Mouse (Mus musculus) stomach, postnatal 0 days (tissue): ENCODE measurements around the gene Golph3. TPM values are rescaled to one million over a fixed set of nuclear protein-coding genes. Genes with fewer than 3 reads are reported as not detected.

ENCODE experiments used
- ATAC-seq: fragments of 200-750 bp; cut with Nextera tagmentation; 2 replicates; pipeline ENCODE4 v1.8.0; 2017; ENCODE audit not compliant: low FRiP score, low TSS enrichment
- DNase-seq: peaks from one replicate; pipeline ENCODE4 v3.0.0-alpha.2; 2016; ENCODE audit warnings: low spot score
- H3K27ac ChIP-seq: fragments of 300-500 bp; sonication (generic); replicated peaks from 2 replicates; pipeline ENCODE4 v1.5.1; 2014; ENCODE audit warnings: mild to moderate bottlenecking, control low read depth
- H3K27me3 ChIP-seq: fragments of 300-500 bp; sonication (generic); 2 replicates; pipeline ENCODE4 v1.6.1; 2014; ENCODE audit warnings: low read length; ENCODE audit not compliant: control insufficient read depth, insufficient read depth
- H3K36me3 ChIP-seq: fragments of 300-500 bp; sonication (generic); 2 replicates; pipeline ENCODE4 v1.6.1; 2014; ENCODE audit warnings: low read length, mixed read lengths; ENCODE audit not compliant: control insufficient read depth, insufficient read depth
- H3K4me1 ChIP-seq: fragments of 300-500 bp; sonication (generic); replicated peaks from 2 replicates; pipeline ENCODE4 v1.6.1; 2014; ENCODE audit warnings: antibody characterized with exemption; ENCODE audit not compliant: control insufficient read depth, insufficient read depth
- H3K4me2 ChIP-seq: fragments of 300-500 bp; sonication (generic); replicated peaks from 2 replicates; pipeline ENCODE4 v1.6.1; 2014; ENCODE audit warnings: low read depth, mild to moderate bottlenecking, control low read depth, moderate library complexity
- H3K4me3 ChIP-seq: fragments of 300-500 bp; sonication (generic); 2 replicates; pipeline ENCODE4 v1.5.1; 2014; ENCODE audit warnings: low read depth, low read length, control low read depth
- H3K9ac ChIP-seq: fragments of 300-500 bp; sonication (generic); 2 replicates; pipeline ENCODE4 v1.6.1; 2014; ENCODE audit warnings: mild to moderate bottlenecking, low read length, control low read depth, mixed read lengths
- H3K9me3 ChIP-seq: fragments of 300-500 bp; sonication (generic); 2 replicates; pipeline ENCODE4 v1.6.1; 2016; ENCODE audit warnings: low read length; ENCODE audit not compliant: control insufficient read depth
- CTCF ChIP-seq: IDR thresholded peaks from 2 replicates; pipeline ENCODE4 v1.5.1; 2016; ENCODE audit warnings: antibody characterized with exemption, low read depth, mild to moderate bottlenecking, moderate library complexity
- EP300 ChIP-seq: optimal IDR thresholded peaks from 2 replicates; pipeline ENCODE3; 2016; ENCODE audit warnings: antibody characterized with exemption
- WGBS: fragments of 180-500 bp; shearing (Covaris S2); extraction: QIAGEN DNeasy Blood & Tissue Kit; methylation state at CpG from one replicate; pipeline ENCODE4 v1.1.7; 2014; 5-methylcytosine and 5-hydroxymethylcytosine counted together
- polyA plus RNA-seq: library from polyadenylated mRNA; unstranded; fragments of >200 nt; fragmentation: Nextera tagmentation; extraction: Ambion mirVana; gene quantifications from 2 replicates; pipeline ENCODE4 v1.2.1, GENCODE M21; 2015

Gene Golph3
- polyA plus RNA-seq, 1 experiment from 2014 or later = 70.7 TPM

GRCm38 (mm10) chr15:12320441-12321090 lies 684 bp upstream of the Golph3 start:
- H3K9me3 ChIP-seq = no peaks in the 10 kb centered on the region
- peak overlapping the region; percentile 99 for H3K9ac ChIP-seq
- no peaks in the 10 kb centered on the region for H3K36me3 ChIP-seq
- no peak for TF ChIP-seq EP300
- no peak for TF ChIP-seq CTCF
- peak overlapping the region; percentile 98 for H3K27ac ChIP-seq
- H3K4me2 ChIP-seq = peak overlapping the region; percentile 91
- peak overlapping the region; percentile 100 for H3K4me3 ChIP-seq
- peaks cover 5% of the 10 kb centered on the region; the same call in 1 of the 2 replicates for H3K4me1 ChIP-seq
- no peaks in the 10 kb centered on the region for H3K27me3 ChIP-seq
- 2% methylated on average over 22 of the region's 22 CpGs for WGBS
- peak; percentile 49; the same call in 1 of the 2 replicates for ATAC-seq
- no peak for DNase-seq

- no peaks in the 10 kb centered on the region for H3K36me3 ChIP-seq
- peak within 1 kb of the TSS; percentile 100 for H3K4me3 ChIP-seq
- ATAC-seq (peak; percentile 36), DNase-seq (peak; percentile 58)
- H3K4me1 ChIP-seq = peaks cover 5% of the 10 kb centered on the region; the same call in 1 of the 2 replicates
- H3K4me2 ChIP-seq = peak within 1 kb of the TSS; percentile 91
- H3K9me3 ChIP-seq = no peaks in the 10 kb centered on the region
- under 1% methylated on average over 57 of the region's 70 CpGs for WGBS
- TF ChIP-seq CTCF (no peak), EP300 (no peak)
- H3K9ac ChIP-seq = peak within 1 kb of the TSS; percentile 99
- peak within 1 kb of the TSS; percentile 98 for H3K27ac ChIP-seq
- H3K27me3 ChIP-seq = no peaks in the 10 kb centered on the region
Measured at GRCm38 (mm10) chr15:12321788-12322621, 755 bp downstream of the Golph3 start, which contains the start of gene 1810049J17Rik. 1810049J17Rik (minus strand) TSS chr15:12321899.

- TF ChIP-seq EP300 (no peak), CTCF (no peak)
Measured at GRCm38 (mm10) chr15:12322676-12323402, 1.6 kb downstream of the Golph3 start.

GRCm38 (mm10) chr15:12324326-12324725 lies 3.1 kb downstream of the Golph3 start:
- ATAC-seq = no peak
- Histone ChIP-seq H3K4me2 (peak overlapping the region; percentile 32; the same call in 1 of the 2 replicates), H3K9ac (no peak overlapping the region)

More at GRCm38 (mm10) chr15:12322676-12323402, 1.6 kb downstream of the Golph3 start:
- ATAC-seq = no peak
- DNase-seq = no peak
- 7% methylated on average over 9 of the region's 9 CpGs for WGBS
- no peaks in the 10 kb centered on the region for H3K27me3 ChIP-seq
- peak overlapping the region; percentile 100 for H3K4me3 ChIP-seq
- peaks cover 5% of the 10 kb centered on the region; the same call in 1 of the 2 replicates for H3K4me1 ChIP-seq
- no peak overlapping the region for H3K27ac ChIP-seq
- no peaks in the 10 kb centered on the region for H3K9me3 ChIP-seq
- H3K36me3 ChIP-seq = no peaks in the 10 kb centered on the region
- peak overlapping the region; percentile 99 for H3K9ac ChIP-seq
- peak overlapping the region; percentile 91 for H3K4me2 ChIP-seq

GRCm38 (mm10) chr15:12330389-12330788 lies 9.1 kb downstream of the Golph3 start:
- Histone ChIP-seq H3K9ac (no peak overlapping the region), H3K4me2 (no peak overlapping the region), H3K4me1 (no peaks in the 10 kb centered on the region), H3K36me3 (no peaks in the 10 kb centered on the region), H3K27me3 (no peaks in the 10 kb centered on the region), H3K4me3 (no peak overlapping the region), H3K9me3 (no peaks in the 10 kb centered on the region), H3K27ac (no peak overlapping the region)
- TF ChIP-seq EP300 (no peak), CTCF (no peak)
- no peak for DNase-seq
- ATAC-seq = no peak
- WGBS = 78% methylated on average over 3 of the region's 3 CpGs

More at GRCm38 (mm10) chr15:12324326-12324725, 3.1 kb downstream of the Golph3 start:
- H3K9me3 ChIP-seq = no peaks in the 10 kb centered on the region
- TF ChIP-seq EP300 (no peak), CTCF (no peak)
- H3K4me1 ChIP-seq = peaks cover 5% of the 10 kb centered on the region; the same call in 1 of the 2 replicates
- no peaks in the 10 kb centered on the region for H3K27me3 ChIP-seq
- peak overlapping the region; percentile 10; the same call in 1 of the 2 replicates for H3K4me3 ChIP-seq
- H3K27ac ChIP-seq = no peak overlapping the region
- no peaks in the 10 kb centered on the region for H3K36me3 ChIP-seq
- DNase-seq = no peak
- WGBS = 81% methylated on average over 1 of the region's 1 CpGs
